Mouse (Mus musculus) heart, adult 11 months (tissue): ENCODE data around the gene Gm21258.
"Not testable (repeated sequence)": the region's sequence is repeated elsewhere in the genome, so short reads cannot be mapped to it uniquely, and the experiment has no call there.

Experiments
- DNase-seq: peaks from one replicate; pipeline ENCODE4 v3.0.0; 2022

Gene Gm21258

DNA sequence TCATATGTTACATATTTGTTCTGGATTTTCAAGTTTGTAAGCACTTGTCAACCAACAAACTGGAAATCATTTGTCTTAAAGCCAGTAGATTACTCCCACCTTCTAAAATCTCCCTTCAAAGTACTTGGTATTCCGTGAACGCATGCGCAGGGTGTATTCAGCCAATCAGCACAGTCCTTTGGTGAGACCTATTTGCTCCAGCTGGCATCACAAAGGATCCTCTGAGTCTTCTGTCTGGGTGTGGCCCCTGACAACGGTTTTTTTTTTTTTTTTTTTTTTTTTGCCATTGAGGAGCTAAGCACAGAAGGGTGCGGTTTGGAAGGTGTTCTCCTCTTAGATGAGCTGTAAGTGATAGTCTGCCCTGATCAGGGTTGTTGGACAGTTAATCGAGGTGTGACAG is at the start of gene Gm21258:
Gm21258 (plus strand) TSS at position 301 of the 400 bp plus-strand sequence.
- not testable (repeated sequence) for DNase-seq
